Mouse (Mus musculus) cortical plate, adult 2 months (tissue): ENCODE measurements around the gene Fam184b.

Experiments used
- CTCF ChIP-seq: fragments of 200-500 bp; IDR thresholded peaks from 2 replicates; pipeline ENCODE4 v1.5.1; 2011; ENCODE audit warnings: mild to moderate bottlenecking, control low read depth, low read length; ENCODE audit not compliant: insufficient read depth; ENCODE audit errors: extremely low read depth
- POLR2A ChIP-seq: fragments of 200-500 bp; IDR thresholded peaks from 2 replicates; pipeline ENCODE4 v1.6.1; 2011; ENCODE audit warnings: mild to moderate bottlenecking, low read length, control low read depth; ENCODE audit not compliant: insufficient read depth; ENCODE audit errors: extremely low read depth

- TF ChIP-seq POLR2A: no peak
- TF ChIP-seq CTCF: no peak
These were observed 54.8 kb downstream of the Fam184b start for GRCm38 (mm10) chr5:45584601-45585000.
